Mouse (Mus musculus) liver, postnatal 0 days (tissue): ENCODE data around the gene Cdk9. TPM values are rescaled to one million over a fixed set of nuclear protein-coding genes. Genes with fewer than 3 reads are reported as not detected.

Experiments
- ATAC-seq: fragments of 200-750 bp; cut with Nextera tagmentation; 2 replicates; pipeline ENCODE4 v1.8.0; 2017; ENCODE audit warnings: mild to moderate bottlenecking, moderate library complexity
- DNase-seq: peaks from one replicate; pipeline ENCODE4 v3.0.0-alpha.2; 2016
- H3K27ac ChIP-seq: fragments of 300-500 bp; sonication (generic); 2 replicates; pipeline ENCODE4 v1.5.1; 2014; ENCODE audit warnings: antibody characterized with exemption, moderate library complexity, mild to moderate bottlenecking, low read depth
- H3K27me3 ChIP-seq: fragments of 300-500 bp; sonication (generic); 2 replicates; pipeline ENCODE4 v1.6.1; 2014; ENCODE audit warnings: low read length, control low read depth, mixed read lengths; ENCODE audit not compliant: insufficient read depth
- H3K36me3 ChIP-seq: fragments of 300-500 bp; sonication (generic); replicated peaks from 2 replicates; pipeline ENCODE4 v1.6.1; 2014; ENCODE audit warnings: mild to moderate bottlenecking, control low read depth, low read length, moderate library complexity, mixed read lengths; ENCODE audit not compliant: insufficient read depth
- H3K4me1 ChIP-seq: fragments of 300-500 bp; sonication (generic); 2 replicates; pipeline ENCODE4 v1.6.1; 2014; ENCODE audit warnings: antibody characterized with exemption, mild to moderate bottlenecking, control low read depth; ENCODE audit not compliant: insufficient read depth
- H3K4me2 ChIP-seq: fragments of 300-500 bp; sonication (generic); 2 replicates; pipeline ENCODE4 v1.6.1; 2014; ENCODE audit warnings: low read depth, mild to moderate bottlenecking, low read length, moderate library complexity, mixed read lengths
- H3K4me3 ChIP-seq: fragments of 300-500 bp; sonication (generic); 2 replicates; pipeline ENCODE4 v1.5.1; 2014; ENCODE audit warnings: low read depth, low read length
- H3K9ac ChIP-seq: fragments of 300-500 bp; sonication (generic); replicated peaks from 2 replicates; pipeline ENCODE4 v1.6.1; 2014; ENCODE audit warnings: mild to moderate bottlenecking, moderate library complexity
- H3K9me3 ChIP-seq: fragments of 300-500 bp; sonication (generic); 2 replicates; pipeline ENCODE4 v1.6.1; 2016; ENCODE audit warnings: mild to moderate bottlenecking, control low read depth, low read length, mixed read lengths
- CTCF ChIP-seq: sonication (generic); IDR thresholded peaks from 2 replicates; pipeline ENCODE4 v1.5.1; 2016; ENCODE audit warnings: antibody characterized with exemption, low read depth
- EP300 ChIP-seq: IDR thresholded peaks from 2 replicates; pipeline ENCODE4 v1.6.1; 2016; ENCODE audit warnings: antibody characterized with exemption, low read depth, mild to moderate bottlenecking
- WGBS: fragments of 180-500 bp; shearing (Covaris S2); extraction: QIAGEN DNeasy Blood & Tissue Kit; methylation state at CpG from one replicate; pipeline ENCODE4 v1.1.7; 2014; ENCODE audit not compliant: insufficient replicate concordance; 5-methylcytosine and 5-hydroxymethylcytosine counted together
- polyA plus RNA-seq: library from polyadenylated mRNA; unstranded; fragments of >200 nt; fragmentation: Nextera tagmentation; extraction: Ambion mirVana; gene quantifications from 2 replicates; pipeline ENCODE4 v1.2.1, GENCODE M21; 2015

Cdk9 gene
- polyA plus RNA-seq, 1 experiment from 2014 or later = 49.5 TPM

DNA sequence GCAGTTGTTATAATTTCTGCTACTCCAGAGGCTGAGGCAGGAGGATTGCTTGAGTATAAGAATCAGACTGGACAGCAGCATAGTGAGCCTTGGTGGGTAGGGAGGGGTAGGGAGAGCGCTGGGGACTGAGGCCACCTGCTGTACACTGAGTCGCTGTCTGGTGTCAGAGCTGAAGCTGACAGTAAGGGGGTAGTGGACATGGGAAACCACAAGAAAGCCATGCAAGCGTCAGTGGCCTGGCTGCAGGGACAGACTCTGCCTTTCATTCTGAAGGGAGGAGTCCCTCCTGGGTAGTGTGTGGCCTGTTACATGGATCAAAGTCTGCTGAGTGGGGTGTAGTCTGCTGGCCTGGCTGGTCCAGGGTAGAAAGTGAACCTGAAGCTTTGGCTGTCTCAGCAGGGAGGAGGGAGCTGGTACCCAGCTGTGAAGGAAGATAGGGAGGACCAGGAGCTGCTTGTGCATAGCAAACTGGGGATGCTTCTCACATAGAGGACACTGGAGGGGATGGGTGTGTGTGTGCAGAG, 23.5 kb upstream of the Cdk9 start:
- Histone ChIP-seq H3K9ac (no peak overlapping the region), H3K4me1 (0 out of 2 replicates have a peak, but pooled peaks cover 3% of the 10 kb centered on the region), H3K36me3 (peaks cover 8% of the 10 kb centered on the region; the same call in 1 of the 2 replicates), H3K4me3 (no peak overlapping the region), H3K9me3 (no peaks in the 10 kb centered on the region), H3K27ac (no peak overlapping the region), H3K4me2 (no peak overlapping the region), H3K27me3 (no peaks in the 10 kb centered on the region)
- WGBS = 55% methylated on average over 3 of the region's 3 CpGs
- TF ChIP-seq CTCF = no peak
- no peak for TF ChIP-seq EP300
- ATAC-seq (no peak), DNase-seq (no peak)

DNA sequence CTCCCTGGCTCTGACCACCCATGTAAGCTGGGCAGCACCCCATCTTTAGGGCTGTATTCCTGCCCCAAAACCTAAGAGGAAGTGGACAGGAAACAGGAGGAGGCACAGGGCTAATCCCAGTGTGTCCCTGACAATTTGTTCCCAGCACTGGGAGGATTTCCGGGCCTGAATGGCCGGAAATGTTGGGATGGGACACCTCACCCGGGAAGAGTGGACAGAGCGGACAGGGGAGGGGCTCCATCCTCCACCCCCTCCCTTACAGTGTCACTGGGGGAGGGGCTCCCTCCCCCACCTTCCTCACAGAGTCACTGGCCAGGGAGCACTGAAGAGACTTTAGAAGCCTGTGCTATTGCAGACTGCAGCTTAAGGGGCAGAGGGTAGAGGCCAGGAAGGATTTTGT, 22.1 kb upstream of the Cdk9 start:
- no peak for DNase-seq
- WGBS = 64% methylated on average over 4 of the region's 4 CpGs
- peak; percentile 69 for ATAC-seq

DNA sequence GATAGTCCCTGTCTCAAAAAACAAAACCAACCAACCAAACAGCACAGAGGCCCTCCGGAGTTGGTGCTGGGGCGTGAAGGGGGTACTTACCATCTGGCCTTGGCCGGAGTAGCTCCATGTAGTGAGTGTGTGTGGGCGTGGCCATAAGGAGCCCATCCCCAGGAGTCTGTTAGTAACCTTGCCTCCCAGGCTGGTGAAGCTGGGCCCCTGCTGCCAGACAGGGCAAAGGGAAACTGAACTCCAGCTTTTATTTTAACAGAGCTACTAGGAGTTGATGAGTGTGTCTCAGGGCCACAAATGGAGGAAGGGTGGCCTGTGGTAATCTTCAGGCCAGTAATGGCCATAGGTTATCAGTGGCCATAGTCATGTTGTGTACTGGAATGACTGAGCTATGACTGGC, 21.6 kb upstream of the Cdk9 start:
- no peaks in the 10 kb centered on the region for H3K27me3 ChIP-seq
- WGBS = 52% methylated on average over 4 of the region's 4 CpGs
- no peaks in the 10 kb centered on the region for H3K9me3 ChIP-seq
- H3K27ac ChIP-seq = peak overlapping the region; percentile 51
- ATAC-seq = peak; percentile 19; the same call in 1 of the 2 replicates
- no peak overlapping the region; the same call in 1 of the 2 replicates for H3K4me2 ChIP-seq
- DNase-seq = no peak
- no peak overlapping the region for H3K9ac ChIP-seq
- no peaks in the 10 kb centered on the region; the same call in 1 of the 2 replicates for H3K4me1 ChIP-seq
- no peak for TF ChIP-seq CTCF
- no peak for TF ChIP-seq EP300
- H3K36me3 ChIP-seq = peaks cover 8% of the 10 kb centered on the region; the same call in 1 of the 2 replicates
- H3K4me3 ChIP-seq = no peak overlapping the region

More for the DNA sequence above, 22.1 kb upstream of the Cdk9 start:
- H3K4me3 ChIP-seq = no peak overlapping the region
- peaks cover 8% of the 10 kb centered on the region; the same call in 1 of the 2 replicates for H3K36me3 ChIP-seq
- no peak overlapping the region for H3K4me2 ChIP-seq
- no peaks in the 10 kb centered on the region for H3K9me3 ChIP-seq
- no peak for TF ChIP-seq CTCF
- no peaks in the 10 kb centered on the region; the same call in 1 of the 2 replicates for H3K4me1 ChIP-seq
- H3K27ac ChIP-seq = peak overlapping the region; percentile 51
- H3K27me3 ChIP-seq = no peaks in the 10 kb centered on the region
- H3K9ac ChIP-seq = no peak overlapping the region

DNA sequence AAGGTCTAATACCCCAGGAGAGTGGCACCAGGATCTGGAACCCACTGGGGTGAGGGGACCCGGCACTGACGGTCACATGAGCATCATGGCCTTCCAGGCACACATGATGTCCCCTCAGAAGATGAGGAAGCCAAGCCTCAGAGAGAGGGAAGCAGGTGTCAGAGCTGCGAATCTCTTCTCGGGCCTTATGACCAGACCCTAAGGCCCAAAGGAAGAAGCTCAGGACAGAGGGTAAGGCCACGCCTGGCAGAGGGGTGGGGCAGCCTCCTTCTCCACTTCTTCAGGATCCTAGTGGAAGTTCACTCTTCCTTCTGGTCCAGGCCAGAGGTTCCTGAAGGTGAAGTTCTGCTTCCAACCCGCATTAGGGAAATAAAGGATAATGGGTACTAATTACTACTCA, 19.8 kb upstream of the Cdk9 start:
- H3K36me3 ChIP-seq = peaks cover 5% of the 10 kb centered on the region; the same call in 1 of the 2 replicates

DNA sequence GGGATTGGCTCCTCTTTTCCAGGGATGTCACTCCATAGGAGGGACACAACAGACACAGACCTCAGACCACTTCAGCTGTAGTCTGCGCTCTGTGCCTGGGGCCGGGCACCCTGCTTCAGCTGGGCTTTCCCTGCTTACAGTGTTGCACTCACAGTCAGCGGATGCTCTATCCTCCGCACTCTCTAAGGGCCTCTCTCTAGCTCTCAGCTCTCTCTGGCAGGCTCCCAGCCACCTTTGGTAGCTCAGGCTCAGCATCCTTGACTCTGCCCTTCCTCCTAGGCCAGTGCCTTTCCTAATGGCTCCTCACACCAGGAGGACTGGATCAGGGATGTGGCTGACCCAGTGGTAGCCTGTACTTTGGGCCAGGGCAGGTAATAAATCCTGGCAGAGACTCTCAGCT, 19.0 kb upstream of the Cdk9 start:
- H3K4me2 ChIP-seq = no peak overlapping the region
- 0 out of 2 replicates have a peak, but pooled peaks cover 5% of the 10 kb centered on the region for H3K36me3 ChIP-seq
- H3K9ac ChIP-seq = no peak overlapping the region
- ATAC-seq (no peak), DNase-seq (no peak)
- 73% methylated on average over 4 of the region's 4 CpGs for WGBS
- H3K27ac ChIP-seq = 0 out of 2 replicates have a peak overlapping the region, but pooled peaks have one; percentile 48
- peaks cover 5% of the 10 kb centered on the region for H3K4me1 ChIP-seq
- no peak overlapping the region for H3K4me3 ChIP-seq
- TF ChIP-seq EP300 (no peak), CTCF (no peak)
- H3K27me3 ChIP-seq = no peaks in the 10 kb centered on the region
- no peaks in the 10 kb centered on the region for H3K9me3 ChIP-seq

More for the DNA sequence above, 19.8 kb upstream of the Cdk9 start:
- Histone ChIP-seq H3K4me1 (no peaks in the 10 kb centered on the region; the same call in none of the 2 replicates), H3K9me3 (no peaks in the 10 kb centered on the region), H3K27me3 (no peaks in the 10 kb centered on the region), H3K27ac (peak overlapping the region; percentile 12; the same call in 1 of the 2 replicates), H3K4me3 (no peak overlapping the region), H3K4me2 (no peak overlapping the region), H3K9ac (no peak overlapping the region)
- TF ChIP-seq EP300 (no peak), CTCF (no peak)
- ATAC-seq (no peak), DNase-seq (no peak)
- WGBS = 75% methylated on average over 6 of the region's 6 CpGs

DNA sequence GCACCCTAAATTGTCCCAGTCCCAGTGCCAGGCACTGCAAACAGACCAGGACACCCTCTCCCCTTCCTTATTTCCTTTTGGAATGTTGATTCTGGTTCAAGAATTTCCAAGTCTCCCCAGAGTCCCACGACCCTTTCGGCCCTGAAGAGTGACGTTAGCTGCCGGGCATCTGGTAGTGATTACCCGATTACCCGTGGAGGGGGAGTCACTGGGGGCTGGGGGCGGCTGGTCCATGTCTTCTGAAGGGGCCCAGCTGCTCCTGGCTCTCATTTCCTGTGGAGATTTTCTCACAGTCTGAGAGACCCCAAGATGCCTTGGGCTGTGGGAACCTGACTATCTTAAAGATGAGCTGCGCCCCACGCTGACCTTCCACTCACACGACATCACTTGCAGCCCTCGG, 18.0 kb upstream of the Cdk9 start:
- Histone ChIP-seq H3K27ac (peak overlapping the region; percentile 48; the same call in 1 of the 2 replicates), H3K4me2 (no peak overlapping the region), H3K9ac (no peak overlapping the region), H3K9me3 (no peaks in the 10 kb centered on the region), H3K4me1 (peaks cover 5% of the 10 kb centered on the region), H3K4me3 (no peak overlapping the region), H3K36me3 (0 out of 2 replicates have a peak, but pooled peaks cover 5% of the 10 kb centered on the region), H3K27me3 (no peaks in the 10 kb centered on the region)
- DNase-seq = no peak
- ATAC-seq = no peak
- TF ChIP-seq CTCF (no peak), EP300 (no peak)
- WGBS = 60% methylated on average over 11 of the region's 11 CpGs
